Mouse (Mus musculus) heart, embryonic 16.5 days (tissue): ENCODE data around the gene Itga2b. TPM values are rescaled to one million over a fixed set of nuclear protein-coding genes. Genes with fewer than 3 reads are reported as not detected.

ENCODE experiments used
- ATAC-seq: fragments of 200-750 bp; cut with Nextera tagmentation; replicated peaks from 2 replicates; pipeline ENCODE4 v1.8.0; 2017; ENCODE audit warnings: moderate number of reproducible peaks; ENCODE audit not compliant: insufficient read depth, low FRiP score; ENCODE audit errors: extremely low read depth
- H3K27ac ChIP-seq: fragments of 300-500 bp; sonication (generic); 2 replicates; pipeline ENCODE4 v1.5.1; 2014; ENCODE audit warnings: mild to moderate bottlenecking, low read length, control low read depth, moderate library complexity
- H3K27me3 ChIP-seq: fragments of 300-500 bp; sonication (generic); 2 replicates; pipeline ENCODE4 v1.6.1; 2014; ENCODE audit warnings: low read length, mixed read lengths; ENCODE audit not compliant: control insufficient read depth, insufficient read depth
- H3K36me3 ChIP-seq: fragments of 300-500 bp; sonication (generic); 2 replicates; pipeline ENCODE4 v1.6.1; 2014; ENCODE audit not compliant: control insufficient read depth, insufficient read depth
- H3K4me1 ChIP-seq: fragments of 300-500 bp; sonication (generic); 2 replicates; pipeline ENCODE4 v1.6.1; 2014; ENCODE audit warnings: low read length, mixed read lengths; ENCODE audit not compliant: control insufficient read depth, insufficient read depth
- H3K4me2 ChIP-seq: fragments of 300-500 bp; sonication (generic); 2 replicates; pipeline ENCODE4 v1.6.1; 2014; ENCODE audit warnings: low read depth, mild to moderate bottlenecking, control low read depth, low read length
- H3K4me3 ChIP-seq: fragments of 300-500 bp; sonication (generic); 2 replicates; pipeline ENCODE4 v1.5.1; 2014; ENCODE audit warnings: mild to moderate bottlenecking, control low read depth, low read length
- H3K9ac ChIP-seq: fragments of 300-500 bp; sonication (generic); 2 replicates; pipeline ENCODE4 v1.6.1; 2014; ENCODE audit warnings: low read length, control low read depth
- H3K9me3 ChIP-seq: fragments of 300-500 bp; sonication (generic); replicated peaks from 2 replicates; pipeline ENCODE4 v1.6.1; 2016; ENCODE audit warnings: low read length; ENCODE audit not compliant: control insufficient read depth
- WGBS: fragments of 180-500 bp; shearing (Covaris S2); extraction: QIAGEN DNeasy Blood & Tissue Kit; methylation state at CpG from one replicate; pipeline ENCODE4 v1.1.7; 2014; 5-methylcytosine and 5-hydroxymethylcytosine counted together
- polyA plus RNA-seq: library from polyadenylated mRNA; unstranded; fragments of >200 nt; fragmentation: Nextera tagmentation; extraction: Ambion mirVana; gene quantifications from 2 replicates; pipeline ENCODE4 v1.2.1, GENCODE M21; 2015

Itga2b gene
- polyA plus RNA-seq, 1 experiment from 2014 or later: 6.6 TPM

- 82% methylated on average over 3 of the region's 3 CpGs for WGBS
- Histone ChIP-seq H3K27ac (no peak overlapping the region), H3K36me3 (peaks cover 17% of the 10 kb centered on the region), H3K4me3 (no peak overlapping the region), H3K4me2 (no peak overlapping the region), H3K9me3 (no peaks in the 10 kb centered on the region), H3K27me3 (peaks cover 2% of the 10 kb centered on the region; the same call in 1 of the 2 replicates), H3K4me1 (peaks cover 34% of the 10 kb centered on the region), H3K9ac (no peak overlapping the region)
- no peak for ATAC-seq
Measured at GRCm38 (mm10) chr11:102441434-102441833, 28.5 kb downstream of the Itga2b start.

DNA sequence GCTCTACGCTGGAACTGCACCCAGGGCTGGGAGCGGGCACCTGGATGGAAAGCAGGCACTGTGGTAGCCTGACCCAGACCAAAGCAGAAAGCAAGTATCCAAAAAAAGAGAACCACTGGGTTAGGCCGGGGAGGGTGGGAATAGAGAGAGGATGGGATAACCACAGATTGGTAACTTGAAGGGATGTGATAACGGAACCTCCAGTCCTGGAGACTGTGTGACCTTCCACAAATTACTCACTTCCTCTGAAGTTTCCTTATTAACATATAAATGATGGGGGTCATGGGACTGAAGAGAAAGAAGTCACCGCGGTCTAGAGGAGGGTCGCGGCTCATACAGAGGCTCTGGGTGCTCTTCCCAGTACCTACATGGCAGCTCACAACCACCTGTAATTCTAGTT, 29.7 kb downstream of the Itga2b start:
- WGBS: 90% methylated on average over 8 of the region's 8 CpGs
- H3K27ac ChIP-seq: no peak overlapping the region
- H3K4me2 ChIP-seq: no peak overlapping the region
- H3K27me3 ChIP-seq: peaks cover 2% of the 10 kb centered on the region; the same call in 1 of the 2 replicates
- no peaks in the 10 kb centered on the region for H3K9me3 ChIP-seq
- H3K36me3 ChIP-seq: peaks cover 24% of the 10 kb centered on the region
- ATAC-seq: no peak
- H3K4me1 ChIP-seq: peaks cover 27% of the 10 kb centered on the region
- no peak overlapping the region for H3K9ac ChIP-seq
- H3K4me3 ChIP-seq: no peak overlapping the region

GRCm38 (mm10) chr11:102439093-102440082, 30.5 kb downstream of the Itga2b start:
- H3K36me3 ChIP-seq: peaks cover 30% of the 10 kb centered on the region
- peaks cover 20% of the 10 kb centered on the region for H3K4me1 ChIP-seq
- WGBS: 81% methylated on average over 14 of the region's 14 CpGs
- no peak overlapping the region for H3K4me2 ChIP-seq
- H3K27ac ChIP-seq: no peak overlapping the region
- no peak for ATAC-seq
- H3K9me3 ChIP-seq: no peaks in the 10 kb centered on the region
- H3K9ac ChIP-seq: no peak overlapping the region
- H3K4me3 ChIP-seq: no peak overlapping the region; the same call in 1 of the 2 replicates
- H3K27me3 ChIP-seq: peaks cover 2% of the 10 kb centered on the region; the same call in 1 of the 2 replicates

GRCm38 (mm10) chr11:102438212-102439092, 31.5 kb downstream of the Itga2b start:
- Histone ChIP-seq H3K4me2 (peak overlapping the region; percentile 92), H3K36me3 (peaks cover 30% of the 10 kb centered on the region), H3K4me3 (peak overlapping the region; percentile 56), H3K27me3 (peaks cover 2% of the 10 kb centered on the region; the same call in 1 of the 2 replicates), H3K4me1 (peaks cover 14% of the 10 kb centered on the region), H3K9ac (peak overlapping the region; percentile 70), H3K9me3 (no peaks in the 10 kb centered on the region), H3K27ac (no peak overlapping the region)
- WGBS: 19% methylated on average over 77 of the region's 77 CpGs
- peak; percentile 15 for ATAC-seq

DNA sequence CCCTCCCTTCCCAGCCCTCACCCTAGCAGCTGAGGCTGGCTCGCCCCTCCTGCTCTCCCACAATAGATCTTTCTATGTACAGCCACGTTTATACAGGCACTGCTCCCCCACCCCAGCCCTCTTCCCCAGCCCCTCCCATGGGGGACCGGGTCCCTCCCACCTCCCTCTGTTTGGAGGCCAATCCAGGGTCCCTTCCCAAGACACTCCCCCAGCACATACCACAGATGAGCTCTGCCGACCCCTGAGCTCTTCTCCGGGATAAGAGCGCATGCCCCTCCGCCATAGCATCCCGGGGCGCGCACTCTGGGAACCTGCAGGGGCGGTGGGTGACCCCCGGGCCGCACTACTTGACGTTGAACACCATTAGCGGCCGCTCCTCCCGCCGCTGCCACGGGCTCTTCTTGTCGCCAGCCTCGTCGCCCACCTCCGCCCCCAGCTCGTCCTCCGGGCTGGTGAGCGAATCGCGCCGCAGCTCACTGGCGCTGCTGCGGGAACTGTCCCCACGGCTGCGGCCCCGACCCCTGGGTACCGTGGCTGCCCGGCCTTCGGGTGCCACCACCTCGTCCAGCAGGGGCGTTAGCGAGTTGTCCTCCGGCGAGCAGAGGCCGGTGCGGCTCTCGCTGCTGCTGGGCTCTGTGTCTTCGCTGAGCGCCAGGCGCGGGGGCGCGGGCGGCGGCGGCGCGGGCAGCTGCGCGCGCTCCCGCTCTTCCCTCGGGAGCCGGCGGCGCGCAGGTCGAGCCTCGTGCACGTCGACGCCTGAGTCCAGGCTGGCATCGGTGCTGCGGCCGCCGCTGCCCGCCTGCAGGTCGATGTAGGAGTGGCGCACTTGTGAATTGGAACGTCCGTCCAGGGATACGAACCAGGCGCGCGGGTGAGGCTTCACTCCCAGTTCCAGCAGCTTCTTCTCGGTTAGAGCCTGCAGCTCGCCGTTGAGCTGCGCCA, 32.5 kb downstream of the Itga2b start:
- ATAC-seq: peak; percentile 57; the same call in 1 of the 2 replicates
- Histone ChIP-seq H3K27me3 (peaks cover 2% of the 10 kb centered on the region; the same call in 1 of the 2 replicates), H3K9ac (peak overlapping the region; percentile 70), H3K36me3 (peaks cover 30% of the 10 kb centered on the region), H3K4me1 (peaks cover 21% of the 10 kb centered on the region), H3K4me3 (peak overlapping the region; percentile 56), H3K27ac (0 out of 2 replicates have a peak overlapping the region, but pooled peaks have one; percentile 34), H3K9me3 (no peaks in the 10 kb centered on the region), H3K4me2 (peak overlapping the region; percentile 92)
- WGBS: 17% methylated on average over 86 of the region's 87 CpGs

DNA sequence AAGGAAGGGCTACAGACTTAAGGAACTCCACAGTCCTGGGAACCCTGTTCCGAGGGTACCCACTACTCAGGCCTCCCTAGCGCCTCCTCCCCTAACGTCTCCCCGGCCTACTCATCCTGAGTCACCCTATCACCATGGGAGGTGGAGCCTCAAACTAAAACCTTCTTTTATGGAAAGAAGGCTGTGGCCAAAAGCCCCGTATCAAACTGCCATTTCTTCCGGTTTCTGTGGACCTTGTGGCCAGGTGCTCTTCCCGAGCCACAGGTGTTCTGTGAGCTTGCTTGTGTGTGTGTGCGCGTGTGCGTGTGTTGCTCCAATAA, 33.5 kb downstream of the Itga2b start:
- Histone ChIP-seq H3K9me3 (no peaks in the 10 kb centered on the region), H3K27me3 (peaks cover 2% of the 10 kb centered on the region; the same call in 1 of the 2 replicates), H3K9ac (no peak overlapping the region), H3K4me2 (no peak overlapping the region), H3K4me1 (peaks cover 25% of the 10 kb centered on the region), H3K27ac (no peak overlapping the region), H3K4me3 (no peak overlapping the region), H3K36me3 (peaks cover 30% of the 10 kb centered on the region)
- WGBS: 75% methylated on average over 10 of the region's 10 CpGs
- no peak for ATAC-seq

DNA sequence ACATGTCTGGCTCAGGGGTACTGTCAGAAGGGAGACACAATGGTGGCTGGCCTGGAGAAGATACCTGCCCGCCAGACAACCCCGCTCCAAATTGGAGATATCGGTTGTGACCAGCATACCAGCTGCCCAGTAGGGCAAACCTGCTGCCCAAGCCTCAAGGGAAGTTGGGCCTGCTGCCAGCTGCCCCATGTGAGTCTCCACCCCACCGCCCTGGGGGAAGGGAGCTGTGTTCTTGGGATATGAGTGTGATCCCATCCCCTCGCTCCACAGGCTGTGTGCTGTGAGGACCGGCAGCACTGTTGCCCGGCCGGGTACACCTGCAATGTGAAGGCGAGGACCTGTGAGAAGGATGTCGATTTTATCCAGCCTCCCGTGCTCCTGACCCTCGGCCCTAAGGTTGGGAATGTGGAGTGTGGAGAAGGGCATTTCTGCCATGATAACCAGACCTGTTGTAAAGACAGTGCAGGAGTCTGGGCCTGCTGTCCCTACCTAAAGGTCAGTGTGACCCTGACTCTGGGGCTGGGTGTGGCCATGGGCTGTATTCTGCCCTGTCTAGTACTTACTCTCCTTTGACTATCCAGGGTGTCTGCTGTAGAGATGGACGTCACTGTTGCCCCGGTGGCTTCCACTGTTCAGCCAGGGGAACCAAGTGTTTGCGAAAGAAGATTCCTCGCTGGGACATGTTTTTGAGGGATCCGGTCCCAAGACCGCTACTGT, 34.0 kb downstream of the Itga2b start:
- WGBS: 82% methylated on average over 18 of the region's 18 CpGs
- Histone ChIP-seq H3K27ac (peak overlapping the region; percentile 19; the same call in 1 of the 2 replicates), H3K4me1 (peaks cover 29% of the 10 kb centered on the region), H3K27me3 (peaks cover 2% of the 10 kb centered on the region; the same call in 1 of the 2 replicates), H3K9me3 (no peaks in the 10 kb centered on the region), H3K4me3 (no peak overlapping the region), H3K9ac (peak overlapping the region; percentile 3; the same call in 1 of the 2 replicates), H3K4me2 (no peak overlapping the region), H3K36me3 (peaks cover 27% of the 10 kb centered on the region)
- ATAC-seq: no peak
